Mouse (Mus musculus) MEL (cell line): ENCODE data around the gene Klf2. TPM values are rescaled to one million over a fixed set of nuclear protein-coding genes. Genes with fewer than 3 reads are reported as not detected.

Experiments used
- DNase-seq: peaks from one replicate; pipeline ENCODE4 v3.0.0; 2011; ENCODE audit warnings: low read depth, low spot score
- H3K27ac ChIP-seq: 2 replicates; pipeline ENCODE4 v1.5.1; 2012; ENCODE audit warnings: low read depth, mild to moderate bottlenecking, control low read depth, low read length, moderate library complexity; ENCODE audit not compliant: control insufficient read depth
- H3K27me3 ChIP-seq, 2 experiments: fragments of 150-350 bp in 1 of 2; sonication (generic) in 1 of 2; 2 replicates each; pipeline ENCODE4 v1.6.1; 2012; ENCODE audit warnings: low read length in 2 of 2, mild to moderate bottlenecking in 2 of 2, improper control_type of control experiment in 1 of 2, moderate library complexity in 1 of 2; ENCODE audit not compliant: insufficient read depth in 2 of 2, control insufficient read depth in 1 of 2
- H3K36me3 ChIP-seq, 2 experiments: 2 replicates each; pipeline ENCODE4 v1.6.1; 2012 to 2014; ENCODE audit warnings: low read length in 2 of 2, improper control_type of control experiment in 1 of 2, inconsistent platforms in 1 of 2, mild to moderate bottlenecking in 1 of 2; ENCODE audit not compliant: insufficient read depth in 2 of 2, control insufficient read depth in 1 of 2
- H3K4me1 ChIP-seq, 2 experiments: fragments of 150-350 bp in 1 of 2; sonication (generic) in 1 of 2; 2 replicates each; pipeline ENCODE4 v1.6.1; 2012; ENCODE audit warnings: low read length in 2 of 2, improper control_type of control experiment in 1 of 2, mild to moderate bottlenecking in 1 of 2; ENCODE audit not compliant: insufficient read depth in 2 of 2, control insufficient read depth in 1 of 2
- H3K4me3 ChIP-seq, 2 experiments: fragments of 150-350 bp in 1 of 2; sonication (generic) in 1 of 2; 2 replicates each; pipeline ENCODE4 v1.5.1; 2012; ENCODE audit warnings: low read depth in 2 of 2, low read length in 2 of 2, mild to moderate bottlenecking in 2 of 2, moderate library complexity in 2 of 2, control low read depth in 1 of 2, improper control_type of control experiment in 1 of 2; ENCODE audit not compliant: control insufficient read depth in 1 of 2, insufficient read depth in 1 of 2
- H3K79me2 ChIP-seq: 2 replicates; pipeline ENCODE4 v1.6.1; 2012; ENCODE audit warnings: mild to moderate bottlenecking, low read length, moderate library complexity; ENCODE audit not compliant: control insufficient read depth, poor library complexity, insufficient read depth
- H3K9ac ChIP-seq: 2 replicates; pipeline ENCODE4 v1.6.1; 2012; ENCODE audit warnings: low read depth, mild to moderate bottlenecking, control low read depth, low read length, moderate library complexity; ENCODE audit not compliant: control insufficient read depth, poor library complexity, severe bottlenecking
- H3K9me3 ChIP-seq: fragments of 150-350 bp; sonication (generic); replicated peaks from 2 replicates; pipeline ENCODE4 v1.6.1; 2012; ENCODE audit warnings: mild to moderate bottlenecking, low read length, improper control_type of control experiment, moderate library complexity; ENCODE audit not compliant: insufficient read depth
- CHD2 ChIP-seq: IDR thresholded peaks from 2 replicates; pipeline ENCODE4 v1.6.1; 2011; ENCODE audit warnings: low read length, improper control_type of control experiment
- ELF1 ChIP-seq: IDR thresholded peaks from 2 replicates; pipeline ENCODE4 v1.6.1; 2014; ENCODE audit warnings: low read depth, mild to moderate bottlenecking, inconsistent platforms, low read length, improper control_type of control experiment, moderate library complexity
- EP300 ChIP-seq, 2 experiments: IDR thresholded peaks; 2 replicates each; pipeline ENCODE4 v1.6.1; 2011; ENCODE audit warnings: improper control_type of control experiment in 2 of 2, low read length in 2 of 2, low read depth in 1 of 2, mild to moderate bottlenecking in 1 of 2
- MAX ChIP-seq: IDR thresholded peaks from 2 replicates; pipeline ENCODE4 v1.6.1; 2011; ENCODE audit warnings: low read length, improper control_type of control experiment
- NELFE ChIP-seq: IDR thresholded peaks from 2 replicates; pipeline ENCODE4 v1.6.1; 2011; ENCODE audit warnings: low read depth, low read length, improper control_type of control experiment
- RAD21 ChIP-seq: IDR thresholded peaks from 2 replicates; pipeline ENCODE4 v1.6.1; 2011; ENCODE audit warnings: mild to moderate bottlenecking, low read depth, low read length, improper control_type of control experiment
- RCOR1 ChIP-seq: IDR thresholded peaks from 2 replicates; pipeline ENCODE4 v1.6.1; 2012; ENCODE audit warnings: low read depth, mild to moderate bottlenecking, inconsistent platforms, low read length, improper control_type of control experiment
- USF2 ChIP-seq, 2 experiments: IDR thresholded peaks; 2 replicates each; pipeline ENCODE4 v1.6.1; 2011 to 2012; ENCODE audit warnings: improper control_type of control experiment in 2 of 2, low read length in 2 of 2, borderline replicate concordance in 1 of 2, inconsistent platforms in 1 of 2, low read depth in 1 of 2, mild to moderate bottlenecking in 1 of 2; ENCODE audit not compliant: insufficient read depth in 1 of 2
- ZKSCAN1 ChIP-seq: IDR thresholded peaks from 2 replicates; pipeline ENCODE4 v1.6.1; 2012; ENCODE audit warnings: low read depth, mild to moderate bottlenecking, inconsistent platforms, low read length, improper control_type of control experiment, moderate library complexity
- ZNF384 ChIP-seq: IDR thresholded peaks from 2 replicates; pipeline ENCODE4 v1.6.1; 2012; ENCODE audit warnings: low read depth, mild to moderate bottlenecking, inconsistent platforms, low read length, improper control_type of control experiment
- polyA plus RNA-seq, 2 experiments: library from polyadenylated mRNA; stranded (reverse) in 1 of 2; unstranded in 1 of 2; fragments of >175 nt in 1 of 2; fragments of >200 nt in 1 of 2; gene quantifications; 2 replicates each; pipeline versions ENCODE4 v1.2.1 to v1.2.4; 2012; ENCODE audit warnings: low replicate concordance in 2 of 2, low read depth in 1 of 2; ENCODE audit not compliant: insufficient read length in 2 of 2, insufficient read depth in 1 of 2, missing spikeins in 1 of 2
- total RNA-seq: library from RNA; depleted of rRNA; stranded (reverse); fragments of 300-350 nt; gene quantifications from 2 replicates; pipeline ENCODE4 v1.2.3, GENCODE M21; 2012; rRNA removed

Klf2 gene
- total and polyA plus RNA-seq, 3 experiments: not detected

- H3K79me2 ChIP-seq: no peaks in the 10 kb centered on the region
- peaks cover 0 to 9% of the 10 kb centered on the region in 2 experiments; a peak in 2 of 4 replicates for H3K36me3 ChIP-seq
- no peaks in the 10 kb centered on the region for H3K27me3 ChIP-seq
- no peak overlapping the region for H3K4me3 ChIP-seq
- no peaks in the 10 kb centered on the region for H3K9me3 ChIP-seq
- TF ChIP-seq MAX (no peak), USF2 (IDR thresholded peaks at IDR 0.05; ENCODE audit: borderline replicate concordance in 1 of 2, insufficient read depth in 1 of 2, low read depth in 1 of 2, low read length in 2 of 2) (no peak), EP300 (IDR thresholded peaks at IDR 0.05; ENCODE audit: low read depth in 1 of 2, low read length in 2 of 2) (no peak), CHD2 (no peak), RAD21 (no peak), NELFE (no peak), ZNF384 (no peak), ELF1 (no peak), ZKSCAN1 (no peak), RCOR1 (no peak)
- no peaks in the 10 kb centered on the region for H3K4me1 ChIP-seq
- no peak for DNase-seq
- no peak overlapping the region for H3K27ac ChIP-seq
- no peak overlapping the region for H3K9ac ChIP-seq
These were observed 47.6 kb downstream of the Klf2 start for GRCm38 (mm10) chr8:72366435-72366834.

Other genes with a start within 250 kb of the Klf2 start
- gene Olfr373, start 235.9 kb upstream of the Klf2 start, total RNA-seq: 0.04 TPM in 1 of 2 replicates, not detected in the other
- gene Olfr373, start 235.9 kb upstream of the Klf2 start, polyA plus RNA-seq: 1 to 10 TPM in 1 of 2 experiments, not detected in 1; 1.0 TPM
- gene Olfr374, start 212.0 kb upstream of the Klf2 start, total RNA-seq: 0.08 TPM in 1 of 2 replicates, not detected in the other
- under 1 TPM in 1 of 2 experiments, not detected in 1; 0.06 TPM for gene Olfr374, start 212.0 kb upstream of the Klf2 start, polyA plus RNA-seq
- gene Tpm4, start 184.1 kb upstream of the Klf2 start, total RNA-seq: 0.12 TPM in 1 of 2 replicates, not detected in the other
- gene Tpm4, start 184.1 kb upstream of the Klf2 start, polyA plus RNA-seq: under 1 TPM in 1 of 2 experiments, not detected in 1; 0.36 TPM
- gene Rab8a, start 157.8 kb upstream of the Klf2 start, total RNA-seq: 95.2 and 97.4 TPM in 2 replicates
- 100 to 1,000 TPM in 1 of 2 experiments, not detected in 1; 139 TPM for gene Rab8a, start 157.8 kb upstream of the Klf2 start, polyA plus RNA-seq
- gene Hsh2d, start 129.4 kb upstream of the Klf2 start, total RNA-seq: 0.04 TPM in 1 of 2 replicates, not detected in the other
- gene Hsh2d, start 129.4 kb upstream of the Klf2 start, polyA plus RNA-seq: under 1 TPM in 1 of 2 experiments, not detected in 1; 0.13 TPM
- not detected in 2 replicates for gene Cib3, start 106.2 kb upstream of the Klf2 start, total RNA-seq
- not detected for gene Cib3, start 106.2 kb upstream of the Klf2 start, polyA plus RNA-seq
- not detected in 2 replicates for gene Gm11034, start 105.4 kb upstream of the Klf2 start, total RNA-seq
- gene Gm11034, start 105.4 kb upstream of the Klf2 start, polyA plus RNA-seq: not detected
- 42.2 and 45.5 TPM in 2 replicates for gene Fam32a, start 99.3 kb upstream of the Klf2 start, total RNA-seq
- gene Fam32a, start 99.3 kb upstream of the Klf2 start, polyA plus RNA-seq: 10 to 100 TPM in 1 of 2 experiments, not detected in 1; 45.9 TPM
- 45.7 and 47.4 TPM in 2 replicates for gene Ap1m1, start 79.0 kb upstream of the Klf2 start, total RNA-seq
- gene Ap1m1, start 79.0 kb upstream of the Klf2 start, polyA plus RNA-seq: 100 to 1,000 TPM in 1 of 2 experiments, not detected in 1; 117 TPM
- 11.4 and 11.7 TPM in 2 replicates for gene Gm10282, start 13.8 kb upstream of the Klf2 start, total RNA-seq
- gene Gm10282, start 13.8 kb upstream of the Klf2 start, polyA plus RNA-seq: 100 to 1,000 TPM in 1 of 2 experiments, not detected in 1; 133 TPM
- gene Eps15l1, start 102.4 kb downstream of the Klf2 start, total RNA-seq: 18.6 and 19.1 TPM in 2 replicates
- 10 to 100 TPM in 1 of 2 experiments, not detected in 1; 40.8 TPM for gene Eps15l1, start 102.4 kb downstream of the Klf2 start, polyA plus RNA-seq
- 3.9 and 4.0 TPM in 2 replicates for gene Calr3, start 124.8 kb downstream of the Klf2 start, total RNA-seq
- gene Calr3, start 124.8 kb downstream of the Klf2 start, polyA plus RNA-seq: 1 to 10 TPM in 1 of 2 experiments, not detected in 1; 2.7 TPM
- 8.4 and 9.2 TPM in 2 replicates for gene 1700030K09Rik, start 124.8 kb downstream of the Klf2 start, total RNA-seq
- gene 1700030K09Rik, start 124.8 kb downstream of the Klf2 start, polyA plus RNA-seq: 10 to 100 TPM in 1 of 2 experiments, not detected in 1; 10.3 TPM
- 21.1 and 24.6 TPM in 2 replicates for gene Cherp, start 156.2 kb downstream of the Klf2 start, total RNA-seq
- gene Cherp, start 156.2 kb downstream of the Klf2 start, polyA plus RNA-seq: 100 to 1,000 TPM in 1 of 2 experiments, 10 to 100 TPM in 1; 78.0 to 106 TPM
- gene Slc35e1, start 173.6 kb downstream of the Klf2 start, total RNA-seq: 24.4 and 31.7 TPM in 2 replicates
- 10 to 100 TPM in 1 of 2 experiments, not detected in 1; 30.4 TPM for gene Slc35e1, start 173.6 kb downstream of the Klf2 start, polyA plus RNA-seq
- gene Med26, start 229.2 kb downstream of the Klf2 start, total RNA-seq: 14.1 and 15.0 TPM in 2 replicates
- gene Med26, start 229.2 kb downstream of the Klf2 start, polyA plus RNA-seq: 10 to 100 TPM in 1 of 2 experiments, not detected in 1; 28.3 TPM